Mouse (Mus musculus) spleen, adult 2 months (tissue): Measurements from ENCODE around the gene Ccnf. TPM values are rescaled to one million over a fixed set of nuclear protein-coding genes. Genes with fewer than 3 reads are reported as not detected.

Source experiments
- DNase-seq, 2 experiments: peaks; one replicate each; pipeline versions ENCODE4 v3.0.0 to v3.0.0-alpha.2; 2012 to 2021; ENCODE audit warnings: low spot score in 2 of 2, low read depth in 1 of 2
- H3K27ac ChIP-seq: fragments of 200-500 bp; 2 replicates; pipeline ENCODE4 v1.5.1; 2012; ENCODE audit warnings: low read length, inconsistent platforms; ENCODE audit not compliant: insufficient read depth
- H3K27me3 ChIP-seq: fragments of 200-500 bp; 2 replicates; pipeline ENCODE4 v1.6.1; 2012; ENCODE audit warnings: mild to moderate bottlenecking, moderate library complexity, low read length, inconsistent platforms; ENCODE audit not compliant: control insufficient read depth, insufficient read depth
- H3K36me3 ChIP-seq: fragments of 200-500 bp; 2 replicates; pipeline ENCODE4 v1.6.1; 2012; ENCODE audit warnings: mild to moderate bottlenecking, low read length, inconsistent platforms; ENCODE audit not compliant: control insufficient read depth, insufficient read depth
- H3K4me1 ChIP-seq: fragments of 200-500 bp; 2 replicates; pipeline ENCODE4 v1.6.1; 2011; ENCODE audit warnings: inconsistent platforms; ENCODE audit not compliant: control insufficient read depth, insufficient read depth, insufficient read length
- H3K4me3 ChIP-seq: fragments of 200-500 bp; 2 replicates; pipeline ENCODE4 v1.5.1; 2011; ENCODE audit warnings: mild to moderate bottlenecking, inconsistent platforms; ENCODE audit not compliant: insufficient read depth, insufficient read length; ENCODE audit errors: extremely low read depth
- CTCF ChIP-seq: fragments of 200-500 bp; IDR thresholded peaks from 2 replicates; pipeline ENCODE4 v1.5.1; 2011; ENCODE audit warnings: mild to moderate bottlenecking, inconsistent platforms; ENCODE audit not compliant: insufficient read depth, insufficient read length, insufficient replicate concordance; ENCODE audit errors: extremely low read depth
- POLR2A ChIP-seq: fragments of 200-500 bp; IDR thresholded peaks from 2 replicates; pipeline ENCODE4 v1.6.1; 2011; ENCODE audit warnings: low read depth, low read length, inconsistent platforms
- WGBS: fragments of 180-500 bp; shearing (Covaris S2); methylation state at CpG from one replicate; pipeline ENCODE4 v1.1.7; 2018; 5-methylcytosine and 5-hydroxymethylcytosine counted together
- polyA plus RNA-seq: library from polyadenylated mRNA; depleted of rRNA; stranded (reverse); fragments of >200 nt; gene quantifications from 2 replicates; pipeline ENCODE4 v1.2.3, GENCODE M21; 2012; rRNA removed

Ccnf gene
- polyA plus RNA-seq, 1 experiment, result 9.7 TPM

DNA sequence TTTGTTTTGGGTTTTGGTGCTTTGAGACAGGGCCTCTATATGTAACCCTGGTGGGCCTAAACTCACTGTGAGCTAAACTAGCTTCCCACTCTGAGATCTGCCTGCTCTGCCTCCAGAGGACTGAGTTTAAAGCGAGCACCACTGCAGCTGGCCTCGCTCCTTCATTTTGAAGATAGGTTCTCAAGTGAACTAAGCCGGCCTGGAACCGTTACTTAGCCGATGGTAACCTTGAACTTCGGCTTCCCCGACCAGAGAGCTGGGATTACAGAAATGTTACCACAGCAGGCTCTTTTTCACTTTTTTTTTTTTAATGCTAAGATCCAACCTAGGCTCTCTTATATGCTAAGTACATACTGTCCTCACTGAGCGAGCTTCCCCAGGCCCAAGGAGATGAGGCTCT, 58.0 kb downstream of the Ccnf start:
- WGBS, result 81% methylated on average over 8 of the region's 8 CpGs
- TF ChIP-seq POLR2A (no peak), CTCF (no peak)
- Histone ChIP-seq H3K4me1 (no peaks in the 10 kb centered on the region; the same call in 1 of the 2 replicates), H3K4me3 (no peak overlapping the region), H3K36me3 (no peaks in the 10 kb centered on the region), H3K27me3 (no peaks in the 10 kb centered on the region), H3K27ac (no peak overlapping the region)
- no peak for DNase-seq

DNA sequence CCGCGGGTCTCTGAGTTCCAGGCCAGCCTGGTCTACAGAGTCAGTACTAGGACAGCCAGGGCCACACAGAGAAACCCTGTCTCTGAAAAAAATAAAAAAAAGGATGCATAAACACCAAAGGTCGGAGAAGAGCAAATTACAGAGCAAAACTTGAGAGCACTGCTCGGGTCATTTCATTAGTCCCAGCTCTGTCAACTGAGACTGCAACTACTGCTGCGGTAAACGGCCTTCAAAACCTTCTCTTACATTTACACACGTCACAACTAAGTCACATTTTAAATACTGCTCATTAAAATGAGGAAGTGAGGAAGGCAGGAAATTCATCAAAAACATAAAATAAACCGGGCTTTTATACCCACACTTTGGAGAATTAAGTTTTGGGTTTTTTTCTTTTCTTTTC, 58.4 kb downstream of the Ccnf start:
- H3K4me3 ChIP-seq, result no peak overlapping the region
- no peak for DNase-seq
- H3K4me1 ChIP-seq, result no peaks in the 10 kb centered on the region; the same call in 1 of the 2 replicates
- no peak for TF ChIP-seq CTCF
- no peak for TF ChIP-seq POLR2A
- 30% methylated on average over 8 of the region's 8 CpGs for WGBS
- no peak overlapping the region for H3K27ac ChIP-seq
- H3K27me3 ChIP-seq, result no peaks in the 10 kb centered on the region
- H3K36me3 ChIP-seq, result no peaks in the 10 kb centered on the region

DNA sequence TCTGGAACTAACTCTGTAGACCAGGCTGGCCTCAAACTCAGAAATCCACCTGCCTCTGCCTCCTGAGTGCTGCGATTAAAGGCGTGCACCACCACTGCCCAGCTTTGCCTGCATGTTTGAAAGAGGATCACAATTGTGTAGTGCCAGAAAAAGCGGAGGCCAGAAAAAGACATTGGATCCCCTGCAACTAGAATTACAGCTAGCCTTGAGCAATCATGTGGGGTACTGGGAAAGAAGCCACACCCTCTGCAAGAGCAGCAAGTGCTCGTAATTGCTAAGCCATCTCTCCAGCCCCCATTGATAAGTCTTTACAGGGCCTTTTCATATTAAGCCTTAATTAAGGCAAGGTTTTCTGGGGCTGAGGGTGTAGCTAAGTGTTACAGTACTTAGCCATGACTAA, 59.8 kb downstream of the Ccnf start:
- no peaks in the 10 kb centered on the region; the same call in 1 of the 2 replicates for H3K4me1 ChIP-seq
- TF ChIP-seq POLR2A, result no peak
- TF ChIP-seq CTCF, result no peak
- no peaks in the 10 kb centered on the region for H3K36me3 ChIP-seq
- H3K27me3 ChIP-seq, result no peaks in the 10 kb centered on the region
- H3K4me3 ChIP-seq, result no peak overlapping the region
- 84% methylated on average over 4 of the region's 4 CpGs for WGBS
- H3K27ac ChIP-seq, result no peak overlapping the region
- DNase-seq, result no peak

DNA sequence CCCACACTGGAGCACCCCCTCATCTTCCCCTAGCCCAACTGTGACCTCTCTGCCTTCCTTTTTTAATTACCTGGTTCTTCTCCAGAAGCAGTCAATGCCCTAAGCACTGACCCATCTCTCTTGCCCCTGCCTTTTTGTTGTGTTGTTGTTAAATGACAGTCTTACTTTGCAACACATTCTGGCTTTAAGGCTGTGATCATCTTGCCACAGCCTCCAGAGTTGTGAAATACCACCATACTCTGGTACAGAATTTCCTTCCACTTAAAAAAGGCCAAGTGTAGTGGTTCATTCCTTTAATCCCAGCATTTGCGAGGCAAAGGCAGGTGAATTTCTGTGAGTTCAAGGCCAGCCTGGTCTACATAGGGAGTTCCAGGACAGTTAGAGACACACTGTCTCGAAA, 60.4 kb downstream of the Ccnf start:
- H3K4me3 ChIP-seq, result no peak overlapping the region
- no peak overlapping the region for H3K27ac ChIP-seq
- no peak for DNase-seq
- H3K36me3 ChIP-seq, result no peaks in the 10 kb centered on the region
- H3K27me3 ChIP-seq, result no peaks in the 10 kb centered on the region
- H3K4me1 ChIP-seq, result no peaks in the 10 kb centered on the region; the same call in 1 of the 2 replicates
- TF ChIP-seq POLR2A, result no peak
- TF ChIP-seq CTCF, result no peak
- 86% methylated on average over 2 of the region's 2 CpGs for WGBS

DNA sequence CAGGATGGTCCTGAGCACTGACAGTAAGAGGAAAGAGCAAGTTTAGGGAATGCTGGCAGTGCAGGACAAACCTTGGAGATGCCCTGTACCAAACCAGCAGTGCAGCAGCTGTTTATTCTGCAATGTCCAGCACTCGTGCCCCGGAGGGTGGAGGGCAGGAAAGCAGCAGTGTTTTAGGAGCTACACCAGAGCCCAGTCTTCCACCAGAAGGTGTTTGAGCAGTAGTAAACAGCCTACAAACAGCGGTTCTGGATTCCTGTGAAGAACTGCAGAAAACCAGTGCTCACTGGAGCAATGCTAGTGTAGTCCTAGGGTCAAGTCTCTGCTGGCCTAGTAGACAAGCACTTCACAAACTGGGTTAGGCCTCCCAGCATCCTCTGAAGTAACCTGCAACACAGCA, 77.0 kb downstream of the Ccnf start:
- no peaks in the 10 kb centered on the region for H3K36me3 ChIP-seq
- no peaks in the 10 kb centered on the region for H3K4me1 ChIP-seq
- 94% methylated on average over 3 of the region's 3 CpGs for WGBS
- no peaks in the 10 kb centered on the region for H3K27me3 ChIP-seq
- H3K27ac ChIP-seq, result no peak overlapping the region
- DNase-seq, result no peak
- H3K4me3 ChIP-seq, result no peak overlapping the region
- no peak for TF ChIP-seq POLR2A
- TF ChIP-seq CTCF, result no peak

DNA sequence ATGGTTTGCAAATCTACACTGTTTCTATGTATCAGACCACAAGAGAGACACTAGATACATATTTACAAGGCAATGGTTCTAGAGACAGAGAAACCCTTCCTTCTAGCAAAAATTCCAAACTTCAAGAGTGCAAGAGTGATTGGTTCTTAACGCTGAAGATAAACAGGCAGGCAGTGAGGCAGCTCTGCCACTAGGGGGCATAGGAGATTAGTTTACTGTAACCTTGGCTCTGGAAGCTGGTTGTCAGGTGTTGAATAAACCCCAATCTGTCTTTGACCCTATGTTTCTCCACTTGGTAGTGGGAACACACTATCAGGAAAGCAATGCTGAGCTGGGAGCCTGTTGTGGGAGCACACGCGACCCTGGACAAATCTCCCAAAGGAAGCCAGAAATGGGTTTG, 77.9 kb downstream of the Ccnf start:
- Histone ChIP-seq H3K27ac (no peak overlapping the region), H3K36me3 (no peaks in the 10 kb centered on the region), H3K4me1 (no peaks in the 10 kb centered on the region; the same call in 1 of the 2 replicates), H3K27me3 (no peaks in the 10 kb centered on the region), H3K4me3 (no peak overlapping the region)
- WGBS, result 11% methylated on average over 3 of the region's 3 CpGs
- TF ChIP-seq CTCF (peak; percentile 78; the same call in 1 of the 2 replicates), POLR2A (no peak)
- DNase-seq, result peak; percentile 55 to 61

Other genes starting within 250 kb of the Ccnf start
- gene Prss27, start 213.3 kb downstream of the Ccnf start, polyA plus RNA-seq, result 0.07 TPM in 1 of 2 replicates, not detected in the other
- 14.7 and 24.3 TPM in 2 replicates for gene Kctd5, start 178.0 kb downstream of the Ccnf start, polyA plus RNA-seq
- 12.4 and 16.0 TPM in 2 replicates for gene Pdpk1, start 100.6 kb downstream of the Ccnf start, polyA plus RNA-seq
- gene Amdhd2, start 87.7 kb downstream of the Ccnf start, polyA plus RNA-seq, result 41.5 and 44.8 TPM in 2 replicates
- gene Atp6v0c, start 81.8 kb downstream of the Ccnf start, polyA plus RNA-seq, result 481 and 571 TPM in 2 replicates
- 5.9 and 6.8 TPM in 2 replicates for gene Tbc1d24, start 45.9 kb downstream of the Ccnf start, polyA plus RNA-seq
- 0.82 and 1.4 TPM in 2 replicates for gene Ntn3, start 42.0 kb downstream of the Ccnf start, polyA plus RNA-seq
- 7.5 and 10.8 TPM in 2 replicates for gene Tedc2, start 30.6 kb downstream of the Ccnf start, polyA plus RNA-seq
- gene Abca17, start 99.6 kb upstream of the Ccnf start, polyA plus RNA-seq, result 0.05 and 0.15 TPM in 2 replicates
- 32.6 and 34.9 TPM in 2 replicates for gene Abca3, start 100.5 kb upstream of the Ccnf start, polyA plus RNA-seq
- 87.0 and 113 TPM in 2 replicates for gene Rnps1, start 163.1 kb upstream of the Ccnf start, polyA plus RNA-seq
- 28.0 and 38.1 TPM in 2 replicates for gene Eci1, start 175.2 kb upstream of the Ccnf start, polyA plus RNA-seq
- gene Dnase1l2, start 191.6 kb upstream of the Ccnf start, polyA plus RNA-seq, result 7.8 and 8.6 TPM in 2 replicates
- 95.9 and 110 TPM in 2 replicates for gene E4f1, start 218.8 kb upstream of the Ccnf start, polyA plus RNA-seq
- gene Pgp, start 218.9 kb upstream of the Ccnf start, polyA plus RNA-seq, result 31.6 and 51.3 TPM in 2 replicates
- 1.5 and 1.9 TPM in 2 replicates for gene Bricd5, start 222.4 kb upstream of the Ccnf start, polyA plus RNA-seq
- 37.8 and 43.7 TPM in 2 replicates for gene Mlst8, start 227.6 kb upstream of the Ccnf start, polyA plus RNA-seq
- gene Caskin1, start 237.1 kb upstream of the Ccnf start, polyA plus RNA-seq, result 0.40 and 0.47 TPM in 2 replicates